Mouse (Mus musculus) CH12.LX (cell line): Measurements from ENCODE around the gene Vwa3b. TPM values are rescaled to one million over a fixed set of nuclear protein-coding genes. Genes with fewer than 3 reads are reported as not detected.

Experiments used
- DNase-seq: peaks from one replicate; pipeline ENCODE4 v3.0.0-alpha.2; 2013; ENCODE audit errors: extremely low read depth
- H3K27ac ChIP-seq: 2 replicates; pipeline ENCODE4 v1.5.1; 2012; ENCODE audit warnings: low read depth, mild to moderate bottlenecking, control low read depth, moderate library complexity; ENCODE audit not compliant: insufficient read depth
- H3K27me3 ChIP-seq: replicated peaks from 2 replicates; pipeline ENCODE3; 2012; ENCODE audit warnings: inconsistent platforms
- H3K36me3 ChIP-seq, 2 experiments: replicated peaks in 1 of 2; 2 replicates each; pipeline versions ENCODE3 to v1.6.1; 2012; ENCODE audit warnings: inconsistent platforms in 1 of 2, low read length in 1 of 2, mild to moderate bottlenecking in 1 of 2, mixed read lengths in 1 of 2, moderate library complexity in 1 of 2; ENCODE audit not compliant: control insufficient read depth in 1 of 2, insufficient read depth in 1 of 2
- H3K4me1 ChIP-seq, 2 experiments: 2 replicates each; pipeline ENCODE4 v1.6.1; 2012; ENCODE audit warnings: inconsistent platforms in 1 of 2, moderate library complexity in 1 of 2; ENCODE audit not compliant: insufficient read depth in 2 of 2, control insufficient read depth in 1 of 2
- H3K4me2 ChIP-seq: 2 replicates; pipeline ENCODE4 v1.6.1; 2012; ENCODE audit warnings: low read depth, mild to moderate bottlenecking, control low read depth; ENCODE audit not compliant: poor library complexity, insufficient read depth, severe bottlenecking
- H3K4me3 ChIP-seq, 3 experiments: fragments of 150-350 bp in 1 of 3; sonication (generic) in 1 of 3; replicated peaks in 1 of 3; 2 replicates each; pipeline versions ENCODE3 to v1.5.1; 2011 to 2012; ENCODE audit warnings: low read depth in 2 of 3, low read length in 2 of 3, mild to moderate bottlenecking in 2 of 3, moderate library complexity in 2 of 3, control low read depth in 1 of 3, improper control_type of control experiment in 1 of 3, inconsistent platforms in 1 of 3, mixed read lengths in 1 of 3; ENCODE audit not compliant: poor library complexity in 1 of 3
- H3K79me2 ChIP-seq: replicated peaks from 2 replicates; pipeline ENCODE4 v1.6.1; 2012; ENCODE audit warnings: mild to moderate bottlenecking, moderate library complexity; ENCODE audit not compliant: control insufficient read depth, poor library complexity, insufficient read depth, severe bottlenecking; ENCODE audit errors: extremely low read depth
- H3K9ac ChIP-seq: 2 replicates; pipeline ENCODE4 v1.6.1; 2012; ENCODE audit warnings: low read depth, mild to moderate bottlenecking, control low read depth, moderate library complexity; ENCODE audit not compliant: insufficient read depth
- H3K9me3 ChIP-seq: replicated peaks from 2 replicates; pipeline ENCODE3; 2012; ENCODE audit warnings: low read length, inconsistent platforms, mixed read lengths
- BHLHE40 ChIP-seq: IDR thresholded peaks from 2 replicates; pipeline ENCODE4 v1.6.1; 2011; ENCODE audit warnings: mild to moderate bottlenecking, low read depth, low read length, improper control_type of control experiment
- CHD1 ChIP-seq: IDR thresholded peaks from 2 replicates; pipeline ENCODE4 v1.6.1; 2012; ENCODE audit warnings: low read depth, low read length, improper control_type of control experiment, inconsistent platforms
- CTCF ChIP-seq, 2 experiments: IDR thresholded peaks in 1 of 2; conservative IDR thresholded peaks in 1 of 2; 2 replicates each; pipeline ENCODE4 v1.5.1; 2011 to 2012; ENCODE audit warnings: low read depth in 2 of 2, low read length in 2 of 2, improper control_type of control experiment in 1 of 2, inconsistent platforms in 1 of 2, mild to moderate bottlenecking in 1 of 2, moderate library complexity in 1 of 2
- ELF1 ChIP-seq: IDR thresholded peaks from 2 replicates; pipeline ENCODE4 v1.6.1; 2014; ENCODE audit warnings: low read depth, mild to moderate bottlenecking, inconsistent platforms, low read length, improper control_type of control experiment
- GABPA ChIP-seq: IDR thresholded peaks from 2 replicates; pipeline ENCODE4 v1.6.1; 2012; ENCODE audit warnings: low read depth, low read length, improper control_type of control experiment, inconsistent platforms; ENCODE audit not compliant: insufficient replicate concordance
- HCFC1 ChIP-seq: IDR thresholded peaks from 2 replicates; pipeline ENCODE4 v1.6.1; 2012; ENCODE audit warnings: low read depth, mild to moderate bottlenecking, inconsistent platforms, low read length, improper control_type of control experiment
- IRF4 ChIP-seq: IDR thresholded peaks from 2 replicates; pipeline ENCODE4 v1.6.1; 2014; ENCODE audit warnings: low read depth, mild to moderate bottlenecking, inconsistent platforms, low read length, improper control_type of control experiment
- JUN ChIP-seq: IDR thresholded peaks from 2 replicates; pipeline ENCODE4 v1.6.1; 2011; ENCODE audit warnings: low read depth, mild to moderate bottlenecking, low read length, improper control_type of control experiment, moderate library complexity; ENCODE audit not compliant: insufficient read depth
- MAX ChIP-seq: IDR thresholded peaks from 2 replicates; pipeline ENCODE4 v1.6.1; 2011; ENCODE audit warnings: low read length, improper control_type of control experiment
- MEF2A ChIP-seq: IDR thresholded peaks from 2 replicates; pipeline ENCODE4 v1.6.1; 2014; ENCODE audit warnings: low read depth, mild to moderate bottlenecking, inconsistent platforms, low read length, improper control_type of control experiment, borderline replicate concordance
- MXI1 ChIP-seq: IDR thresholded peaks from 2 replicates; pipeline ENCODE4 v1.6.1; 2011; ENCODE audit warnings: mild to moderate bottlenecking, low read depth, low read length, improper control_type of control experiment
- NELFE ChIP-seq: IDR thresholded peaks from 2 replicates; pipeline ENCODE4 v1.6.1; 2011; ENCODE audit warnings: low read depth, low read length, improper control_type of control experiment
- POLR2AphosphoS2 ChIP-seq: IDR thresholded peaks from 2 replicates; pipeline ENCODE4 v1.6.1; 2011; ENCODE audit warnings: low read depth, low read length, improper control_type of control experiment
- RCOR1 ChIP-seq: conservative IDR thresholded peaks from 2 replicates; pipeline ENCODE4 v1.6.1; 2012; ENCODE audit warnings: low read depth, mild to moderate bottlenecking, inconsistent platforms, low read length, improper control_type of control experiment
- UBTF ChIP-seq: IDR thresholded peaks from 2 replicates; pipeline ENCODE4 v1.6.1; 2012; ENCODE audit warnings: low read depth, mild to moderate bottlenecking, inconsistent platforms, low read length, improper control_type of control experiment, moderate library complexity
- USF1 ChIP-seq: IDR thresholded peaks from 2 replicates; pipeline ENCODE4 v1.6.1; 2014; ENCODE audit warnings: low read depth, mild to moderate bottlenecking, inconsistent platforms, low read length, improper control_type of control experiment
- ZKSCAN1 ChIP-seq: IDR thresholded peaks from 2 replicates; pipeline ENCODE4 v1.6.1; 2012; ENCODE audit warnings: low read depth, inconsistent platforms, low read length, improper control_type of control experiment, borderline replicate concordance
- ZMIZ1 ChIP-seq: IDR thresholded peaks from 2 replicates; pipeline ENCODE4 v1.6.1; 2012; ENCODE audit warnings: low read depth, mild to moderate bottlenecking, inconsistent platforms, low read length, improper control_type of control experiment
- ZNF384 ChIP-seq: IDR thresholded peaks from 2 replicates; pipeline ENCODE4 v1.6.1; 2012; ENCODE audit warnings: low read depth, low read length, improper control_type of control experiment, inconsistent platforms
- dilution Hi-C: fragments of 300-500 bp; cut with MboI; formaldehyde crosslinking; loops from 2 replicates; pipeline ENCODE4 v1.14.3; 2020; ENCODE audit warnings: low sequenced_read_pairs; ENCODE audit not compliant: extremely low pct_unique_long_range_greater_than_20kb, extremely low pct_ligation_motif_present
- in situ Hi-C: fragments of 300-500 bp; cut with MboI; formaldehyde crosslinking; loops from 3 replicates; pipeline ENCODE4 v1.14.3; 2019; ENCODE audit warnings: low sequenced_read_pairs, low pct_ligation_motif_present, low pct_unique_long_range_greater_than_20kb, mixed read lengths
- polyA plus RNA-seq: library from polyadenylated mRNA; unstranded; fragments of >175 nt; gene quantifications from 2 replicates; pipeline ENCODE4 v1.2.1, GENCODE M21; 2012; ENCODE audit warnings: low read depth; ENCODE audit not compliant: insufficient read length
- total RNA-seq, 2 experiments: library from RNA; depleted of rRNA; stranded (reverse); fragments of 300-350 nt in 1 of 2; fragments of >200 nt in 1 of 2; gene quantifications; 2 replicates each; pipeline ENCODE4 v1.2.3; 2012 to 2014

The Vwa3b gene
- total and polyA plus RNA-seq, 3 experiments, result not detected

DNA sequence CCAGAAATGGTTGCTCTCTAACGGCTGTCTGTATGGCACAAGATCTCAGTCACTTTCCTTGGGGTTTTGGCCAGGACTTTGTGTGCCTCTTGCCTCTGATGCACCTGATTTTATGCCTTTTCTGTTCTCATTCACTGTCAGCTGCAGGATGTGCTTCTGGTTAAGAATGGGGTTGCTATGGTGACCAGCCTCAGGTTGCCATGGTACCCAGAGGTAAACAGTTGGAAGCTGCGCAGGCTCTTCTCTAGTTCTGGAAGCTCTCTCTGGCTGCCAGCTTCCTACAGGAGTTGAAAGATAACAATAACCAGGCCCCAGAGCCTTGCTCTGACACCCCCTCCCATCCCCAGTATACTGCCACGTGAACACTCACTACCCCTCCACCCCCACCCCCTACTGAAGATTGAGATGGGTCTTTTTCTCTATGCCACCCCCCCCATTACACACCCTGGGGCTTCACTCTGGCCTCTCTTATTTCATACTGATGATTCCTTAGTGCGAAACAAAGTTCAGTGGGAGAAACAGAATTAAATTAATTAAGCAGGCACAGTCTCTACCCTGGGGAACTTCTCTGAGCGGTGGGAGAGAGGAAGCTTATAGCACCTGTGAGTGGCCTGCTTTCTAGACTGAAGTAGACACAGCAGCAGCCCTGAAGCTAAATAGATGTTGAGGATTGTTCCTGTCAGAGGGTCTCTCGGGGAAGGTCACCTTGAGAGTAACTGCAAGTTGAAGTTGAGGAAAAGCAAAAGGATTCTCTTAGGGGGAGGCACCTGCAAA lies 193.9 kb downstream of the Vwa3b start:
- Histone ChIP-seq H3K79me2 (no peaks in the 10 kb centered on the region), H3K4me3 (no peak overlapping the region), H3K27ac (no peak overlapping the region), H3K4me2 (no peak overlapping the region), H3K4me1 (no peaks in the 10 kb centered on the region), H3K9ac (no peak overlapping the region), H3K36me3 (no peaks in the 10 kb centered on the region), H3K27me3 (peaks cover 34% of the 10 kb centered on the region), H3K9me3 (peaks cover 3% of the 10 kb centered on the region)
- TF ChIP-seq MXI1 (no peak), POLR2AphosphoS2 (no peak), MEF2A (no peak), RCOR1 (no peak), JUN (no peak), BHLHE40 (no peak), NELFE (no peak), MAX (no peak), CTCF (conservative IDR thresholded peaks at IDR 0.05 in 1 of 2, IDR thresholded peaks at IDR 0.05 in 1 of 2; ENCODE audit: low read depth in 2 of 2, low read length in 2 of 2) (no peak), HCFC1 (no peak), GABPA (no peak), ELF1 (no peak), ZNF384 (no peak), CHD1 (no peak), ZKSCAN1 (no peak), IRF4 (no peak), USF1 (no peak)
- dilution Hi-C loops (no loop called here), in situ Hi-C loops (no loop called here)
- no peak for DNase-seq

DNA sequence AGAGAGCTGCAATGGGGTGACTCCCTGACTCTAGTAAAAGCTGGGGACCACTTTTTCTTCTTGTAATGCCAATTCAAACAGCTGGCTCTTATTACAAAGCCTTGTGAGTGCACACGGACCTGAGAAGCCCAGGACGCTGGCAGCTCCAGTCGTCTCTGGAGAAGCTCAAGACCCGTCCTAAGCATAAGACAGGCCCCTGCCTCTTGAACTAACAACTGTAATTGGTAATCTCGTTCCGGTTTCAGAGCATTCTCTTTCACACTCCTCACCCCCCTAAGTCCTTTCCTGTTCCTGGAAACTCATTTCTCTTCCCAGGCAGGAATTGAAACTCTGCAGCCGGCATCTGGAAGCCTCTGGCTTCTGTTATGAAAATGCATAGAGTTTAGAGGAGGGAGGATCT lies 195.6 kb downstream of the Vwa3b start:
- Histone ChIP-seq H3K79me2 (no peaks in the 10 kb centered on the region), H3K27ac (no peak overlapping the region), H3K36me3 (no peaks in the 10 kb centered on the region), H3K4me1 (no peaks in the 10 kb centered on the region), H3K27me3 (peaks cover 37% of the 10 kb centered on the region), H3K4me2 (no peak overlapping the region), H3K9ac (no peak overlapping the region), H3K4me3 (no peak overlapping the region), H3K9me3 (peaks cover 3% of the 10 kb centered on the region)
- TF ChIP-seq ZMIZ1 (no peak), UBTF (no peak), CHD1 (no peak)
- no peak for DNase-seq
- dilution Hi-C loops, result no loop called here
- in situ Hi-C loops, result no loop called here
